35 mouse cellular contexts compared by ENCODE assay signal in the genomic region with DNA sequence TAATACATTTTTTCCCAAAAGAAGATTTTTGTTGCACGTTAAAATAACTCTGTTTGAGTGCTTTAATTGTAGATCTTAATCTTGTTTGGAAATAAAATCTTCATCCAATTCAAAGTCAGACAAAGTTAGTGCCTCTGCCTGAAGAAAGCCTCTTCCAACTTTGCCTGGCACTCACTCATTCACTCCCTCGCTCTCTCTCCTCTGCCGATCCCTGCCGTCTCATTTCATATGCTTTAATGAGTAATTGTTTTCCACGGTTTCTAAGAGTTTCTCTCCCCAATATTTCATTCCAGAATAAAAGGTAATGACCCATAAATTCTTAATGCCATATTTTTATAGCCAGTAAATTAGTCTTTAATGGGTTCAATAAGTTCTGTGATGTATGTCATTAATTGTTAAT. TPM values are rescaled to one million over a fixed set of nuclear protein-coding genes. Genes with fewer than 3 reads are reported as not detected.
DNase-seq lines count a peak whose midpoint lies in the region; ATAC-seq and TF ChIP-seq lines count a peak whose summit lies in the region.
"Had no signal": no experiment of that assay in that cellular context is flagged by ENCODE, and none has a peak within 500 bp of the region (broad histone marks: within the 10 kb centered on the region; RNA-seq: fewer than 3 reads in every experiment).

No protein-coding gene starts in this region.

- no peak overlapping the region for H3K9ac ChIP-seq in hindbrain, embryonic 11.5 days (ENCODE audit: low read depth, low read length)
- no peak overlapping the region for H3K9ac ChIP-seq in hindbrain, postnatal 0 days (replicated peaks; ENCODE audit: low read length)
- no peak overlapping the region for H3K9ac ChIP-seq in midbrain, embryonic 11.5 days (ENCODE audit: low read length)
- H3K9ac ChIP-seq in midbrain, embryonic 16.5 days (ENCODE audit: low read depth, low read length), result no peak overlapping the region
- no peak overlapping the region for H3K9ac ChIP-seq in hindbrain, embryonic 16.5 days (ENCODE audit: low read depth, low read length)
- no peak overlapping the region for H3K9ac ChIP-seq in intestine, embryonic 15.5 days
- H3K9ac ChIP-seq: embryonic facial prominence, embryonic 13.5 days; forebrain, embryonic 12.5 days; heart, embryonic 13.5 days had no signal

- peaks cover 24% of the 10 kb centered on the region for H3K27me3 ChIP-seq in hindbrain, embryonic 11.5 days (ENCODE audit: control insufficient read depth, insufficient read depth, low read length)
- H3K27me3 ChIP-seq in hindbrain, postnatal 0 days (ENCODE audit: insufficient read depth, low read length), result no peaks in the 10 kb centered on the region
- H3K27me3 ChIP-seq in midbrain, embryonic 11.5 days (ENCODE audit: control insufficient read depth, insufficient read depth, low read length), result no peaks in the 10 kb centered on the region
- no peaks in the 10 kb centered on the region for H3K27me3 ChIP-seq in midbrain, embryonic 16.5 days (ENCODE audit: control insufficient read depth, insufficient read depth, low read depth, low read length)
- H3K27me3 ChIP-seq in hindbrain, embryonic 16.5 days (replicated peaks; ENCODE audit: control insufficient read depth, insufficient read depth, low read length), result peaks cover 10% of the 10 kb centered on the region
- no peaks in the 10 kb centered on the region for H3K27me3 ChIP-seq in intestine, embryonic 15.5 days (replicated peaks)
- H3K27me3 ChIP-seq: Patski had no signal

- no peaks in the 10 kb centered on the region for H3K9me3 ChIP-seq in hindbrain, embryonic 11.5 days (ENCODE audit: control insufficient read depth, low read length)
- H3K9me3 ChIP-seq in hindbrain, postnatal 0 days (ENCODE audit: low read length), result no peaks in the 10 kb centered on the region
- H3K9me3 ChIP-seq in midbrain, embryonic 11.5 days (ENCODE audit: control insufficient read depth, low read length), result no peaks in the 10 kb centered on the region
- no peaks in the 10 kb centered on the region for H3K9me3 ChIP-seq in midbrain, embryonic 16.5 days (replicated peaks; ENCODE audit: control insufficient read depth, low read length, poor library complexity, severe bottlenecking)
- no peaks in the 10 kb centered on the region for H3K9me3 ChIP-seq in hindbrain, embryonic 16.5 days (ENCODE audit: control insufficient read depth, low read length)
- no peaks in the 10 kb centered on the region for H3K9me3 ChIP-seq in intestine, embryonic 15.5 days
- H3K9me3 ChIP-seq: embryonic facial prominence, embryonic 10.5 days; embryonic facial prominence, embryonic 13.5 days; forebrain, embryonic 12.5 days; heart, embryonic 10.5 days; heart, embryonic 13.5 days had no signal

- H3K4me3 ChIP-seq in hindbrain, embryonic 11.5 days (ENCODE audit: low read depth, low read length), result no peak overlapping the region
- no peak overlapping the region for H3K4me3 ChIP-seq in hindbrain, postnatal 0 days (ENCODE audit: low read length)
- H3K4me3 ChIP-seq in midbrain, embryonic 11.5 days (ENCODE audit: low read depth, low read length), result no peak overlapping the region
- H3K4me3 ChIP-seq in midbrain, embryonic 16.5 days (ENCODE audit: low read depth, low read length), result no peak overlapping the region
- no peak overlapping the region for H3K4me3 ChIP-seq in hindbrain, embryonic 16.5 days (ENCODE audit: low read length)
- no peak overlapping the region for H3K4me3 ChIP-seq in intestine, embryonic 15.5 days (replicated peaks)
- H3K4me3 ChIP-seq: embryonic facial prominence, embryonic 10.5 days; embryonic facial prominence, embryonic 13.5 days; erythroblast, embryonic 14.5 days; forebrain, embryonic 12.5 days; heart, adult 2 months; heart, embryonic 10.5 days; heart, embryonic 13.5 days had no signal

- H3K4me2 ChIP-seq in hindbrain, embryonic 11.5 days (replicated peaks; ENCODE audit: low read depth, low read length), result no peak overlapping the region
- no peak overlapping the region for H3K4me2 ChIP-seq in hindbrain, postnatal 0 days (ENCODE audit: low read depth, low read length)
- no peak overlapping the region for H3K4me2 ChIP-seq in midbrain, embryonic 11.5 days
- H3K4me2 ChIP-seq in midbrain, embryonic 16.5 days (ENCODE audit: low read length), result no peak overlapping the region
- H3K4me2 ChIP-seq in hindbrain, embryonic 16.5 days (ENCODE audit: low read length), result no peak overlapping the region
- no peak overlapping the region for H3K4me2 ChIP-seq in intestine, embryonic 15.5 days (replicated peaks)
- H3K4me2 ChIP-seq: embryonic facial prominence, embryonic 13.5 days; forebrain, embryonic 12.5 days; heart, embryonic 13.5 days had no signal

- DNase-seq in embryo, embryonic 10.5 days (ENCODE audit: low spot score), result peak; percentile 27
- DNase-seq in embryo, embryonic 9.5 days (ENCODE audit: extremely low spot score), result no peak
- DNase-seq in hindbrain, embryonic 11.5 days (ENCODE audit: low spot score), result peak; percentile 19
- no peak for DNase-seq in hindbrain, postnatal 0 days (ENCODE audit: low spot score)
- DNase-seq in midbrain, embryonic 11.5 days (ENCODE audit: low spot score, missing footprints), result peak; percentile 84
- DNase-seq: adrenal gland, postnatal 10 days; adrenal gland, postnatal 36 days; cerebellum, adult 11 months; cerebellum, adult 2 months; cerebellum, adult 9-11 months; cerebellum, postnatal 25 days; gastrocnemius, postnatal 10 days; gastrocnemius, postnatal 36 days; heart, adult 2 months; heart, postnatal 14 days; heart, postnatal 4 days; kidney, adult 2 months had no signal

- no peaks in the 10 kb centered on the region for H3K36me3 ChIP-seq in hindbrain, embryonic 11.5 days (ENCODE audit: control insufficient read depth, insufficient read depth, low read length)
- H3K36me3 ChIP-seq in hindbrain, postnatal 0 days (ENCODE audit: insufficient read depth, low read length), result no peaks in the 10 kb centered on the region
- H3K36me3 ChIP-seq in midbrain, embryonic 11.5 days (ENCODE audit: control insufficient read depth, insufficient read depth, low read length), result no peaks in the 10 kb centered on the region
- no peaks in the 10 kb centered on the region for H3K36me3 ChIP-seq in midbrain, embryonic 16.5 days (ENCODE audit: control insufficient read depth, insufficient read depth, low read length)
- no peaks in the 10 kb centered on the region for H3K36me3 ChIP-seq in hindbrain, embryonic 16.5 days (ENCODE audit: control insufficient read depth, insufficient read depth, low read length)
- no peaks in the 10 kb centered on the region for H3K36me3 ChIP-seq in intestine, embryonic 15.5 days
- H3K36me3 ChIP-seq: embryonic facial prominence, embryonic 10.5 days; embryonic facial prominence, embryonic 13.5 days; forebrain, embryonic 12.5 days; heart, embryonic 10.5 days; heart, embryonic 13.5 days had no signal

- no peak overlapping the region for H3K27ac ChIP-seq in hindbrain, embryonic 11.5 days (ENCODE audit: low read depth, low read length)
- H3K27ac ChIP-seq in hindbrain, postnatal 0 days, result no peak overlapping the region
- H3K27ac ChIP-seq in midbrain, embryonic 11.5 days (ENCODE audit: low read depth, low read length), result no peak overlapping the region
- no peak overlapping the region for H3K27ac ChIP-seq in midbrain, embryonic 16.5 days (ENCODE audit: low read length)
- H3K27ac ChIP-seq in hindbrain, embryonic 16.5 days (ENCODE audit: low read depth, low read length), result no peak overlapping the region
- H3K27ac ChIP-seq in intestine, embryonic 15.5 days, result no peak overlapping the region
- H3K27ac ChIP-seq: embryonic facial prominence, embryonic 10.5 days; embryonic facial prominence, embryonic 13.5 days; forebrain, embryonic 12.5 days; heart, adult 2 months; heart, embryonic 10.5 days; heart, embryonic 13.5 days had no signal

- no peaks in the 10 kb centered on the region; the same call in 1 of the 2 replicates for H3K4me1 ChIP-seq in hindbrain, embryonic 11.5 days (replicated peaks; ENCODE audit: control insufficient read depth, insufficient read depth, low read length)
- no peaks in the 10 kb centered on the region for H3K4me1 ChIP-seq in hindbrain, postnatal 0 days (ENCODE audit: insufficient read depth, low read length)
- H3K4me1 ChIP-seq in midbrain, embryonic 11.5 days (ENCODE audit: control insufficient read depth, insufficient read depth, low read length), result peaks cover 7% of the 10 kb centered on the region; the same call in 1 of the 2 replicates
- H3K4me1 ChIP-seq in midbrain, embryonic 16.5 days (ENCODE audit: control insufficient read depth, insufficient read depth, low read length), result no peaks in the 10 kb centered on the region
- H3K4me1 ChIP-seq in hindbrain, embryonic 16.5 days (ENCODE audit: control insufficient read depth, insufficient read depth, low read depth, low read length), result peaks cover 3% of the 10 kb centered on the region; the same call in 1 of the 2 replicates
- H3K4me1 ChIP-seq in intestine, embryonic 15.5 days (replicated peaks), result no peaks in the 10 kb centered on the region
- H3K4me1 ChIP-seq: embryonic facial prominence, embryonic 10.5 days; embryonic facial prominence, embryonic 13.5 days; heart, embryonic 10.5 days; heart, embryonic 13.5 days had no signal

- 42% methylated on average over 5 of the region's 5 CpGs for WGBS in hindbrain, embryonic 11.5 days
- 22% methylated on average over 5 of the region's 5 CpGs for WGBS in hindbrain, postnatal 0 days
- WGBS in midbrain, embryonic 11.5 days, result 51% methylated on average over 5 of the region's 5 CpGs
- WGBS in midbrain, embryonic 16.5 days, result 37% methylated on average over 5 of the region's 5 CpGs
- WGBS in hindbrain, embryonic 16.5 days, result 24% methylated on average over 5 of the region's 5 CpGs
- 62% methylated on average over 5 of the region's 5 CpGs for WGBS in intestine, embryonic 15.5 days

- TF ChIP-seq CTCF in hindbrain, postnatal 0 days (IDR thresholded peaks at IDR 0.05; ENCODE audit: low read depth), result no peak

- ATAC-seq in hindbrain, embryonic 11.5 days (ENCODE audit: low FRiP score), result peak; percentile 60; the same call in 1 of the 2 replicates
- ATAC-seq in hindbrain, postnatal 0 days, result no peak
- no peak for ATAC-seq in midbrain, embryonic 11.5 days (ENCODE audit: low FRiP score)
- no peak for ATAC-seq in midbrain, embryonic 16.5 days
- peak; percentile 14; the same call in 1 of the 2 replicates for ATAC-seq in hindbrain, embryonic 16.5 days
- ATAC-seq in intestine, embryonic 15.5 days, result no peak
- ATAC-seq: forebrain, embryonic 16.5 days; intestine, embryonic 16.5 days; Patski had no signal

RNA-seq across cellular contexts. Expression of gene A230072I06Rik, which starts 10.8 kb away (rescaled TPM):
- not detected in 2 replicates for polyA plus RNA-seq in hindbrain, embryonic 11.5 days (2014; fragmentation: Nextera tagmentation; extraction: Ambion mirVana)
- total RNA-seq in hindbrain, postnatal 0 days (2014; rRNA removed), result 0.36 and 0.63 TPM in 2 replicates
- not detected in 2 replicates for polyA plus RNA-seq in hindbrain, postnatal 0 days (2015; fragmentation: Nextera tagmentation; extraction: Ambion mirVana)
- polyA plus RNA-seq in midbrain, embryonic 11.5 days (2014; fragmentation: Nextera tagmentation; extraction: Ambion mirVana), result not detected in 2 replicates
- 0.11 TPM in 1 of 2 replicates, not detected in the other for polyA plus RNA-seq in midbrain, embryonic 16.5 days (2015; fragmentation: Nextera tagmentation; extraction: Ambion mirVana)
- 0.08 TPM in 1 of 2 replicates, not detected in the other for polyA plus RNA-seq in hindbrain, embryonic 16.5 days (2015; fragmentation: Nextera tagmentation; extraction: Ambion mirVana)
- polyA plus RNA-seq in intestine, embryonic 15.5 days (2015; fragmentation: Nextera tagmentation; extraction: Ambion mirVana), result not detected in 2 replicates
- total RNA-seq: adrenal gland, adult 18-20 months; adrenal gland, postnatal 10 days; adrenal gland, postnatal 36 days; common myeloid progenitor, adult 5-6 weeks; ES-E14; gastrocnemius, adult 18-20 months; gastrocnemius, postnatal 10 days; gastrocnemius, postnatal 36 days; granulocyte monocyte progenitor cell, adult 5-6 weeks; heart, adult 2 months; heart, postnatal 14 days; heart, postnatal 4 days had no signal
- polyA plus RNA-seq: cerebellum, adult 2 months; embryonic facial prominence, embryonic 10.5 days; embryonic facial prominence, embryonic 13.5 days; erythroblast, embryonic 14.5 days; heart, adult 2 months; heart, embryonic 10.5 days; heart, embryonic 13.5 days; heart, embryonic 16.5 days; intestine, embryonic 16.5 days; kidney, adult 2 months; Patski had no signal

Comparison
In these comparisons a context has a peak if more than half of its experiments do, and no peak if none do; other contexts are left out.
1. DNase-seq: peak in embryo, embryonic 10.5 days (single experiment), hindbrain, embryonic 11.5 days (single experiment) and midbrain, embryonic 11.5 days (single experiment); none in embryo, embryonic 9.5 days (single experiment) and hindbrain, postnatal 0 days (single experiment).
2. ATAC-seq: peak in hindbrain, embryonic 11.5 days (single experiment) and hindbrain, embryonic 16.5 days (single experiment); none in hindbrain, postnatal 0 days (single experiment), midbrain, embryonic 11.5 days (single experiment), midbrain, embryonic 16.5 days (single experiment) and intestine, embryonic 15.5 days (single experiment).